Mouse (Mus musculus) cerebellum, adult 2 months (tissue): ENCODE data around the gene Pspn.

Source experiments
- CTCF ChIP-seq: fragments of 200-500 bp; IDR thresholded peaks from 2 replicates; pipeline ENCODE4 v1.5.1; 2011; ENCODE audit warnings: low read depth, mild to moderate bottlenecking, control low read depth, low read length, moderate library complexity, borderline replicate concordance; ENCODE audit not compliant: insufficient read depth
- POLR2A ChIP-seq: fragments of 200-500 bp; IDR thresholded peaks from 2 replicates; pipeline ENCODE4 v1.6.1; 2011; ENCODE audit warnings: low read length, control low read depth, borderline replicate concordance; ENCODE audit not compliant: insufficient read depth

GRCm38 (mm10) chr17:57047406-57047805, 47.6 kb upstream of the Pspn start:
- TF ChIP-seq CTCF: no peak
- no peak for TF ChIP-seq POLR2A
